Mouse (Mus musculus): ENCODE data around the gene Icam5.

- TF ChIP-seq POLR2A (IDR thresholded peaks at IDR 0.05; ENCODE audit: low read depth, low read length) (no peak), CTCF (IDR thresholded peaks at IDR 0.05; ENCODE audit: extremely low read depth, insufficient read length, insufficient replicate concordance, low read depth, low read length) (no peak)
These were observed 42.3 kb downstream of the Icam5 start for GRCm38 (mm10) chr9:21074173-21074572.

All from small intestine, adult 2 months (tissue).